Comparison of ENCODE assay signal across 8 mouse cellular contexts in the genomic region with DNA sequence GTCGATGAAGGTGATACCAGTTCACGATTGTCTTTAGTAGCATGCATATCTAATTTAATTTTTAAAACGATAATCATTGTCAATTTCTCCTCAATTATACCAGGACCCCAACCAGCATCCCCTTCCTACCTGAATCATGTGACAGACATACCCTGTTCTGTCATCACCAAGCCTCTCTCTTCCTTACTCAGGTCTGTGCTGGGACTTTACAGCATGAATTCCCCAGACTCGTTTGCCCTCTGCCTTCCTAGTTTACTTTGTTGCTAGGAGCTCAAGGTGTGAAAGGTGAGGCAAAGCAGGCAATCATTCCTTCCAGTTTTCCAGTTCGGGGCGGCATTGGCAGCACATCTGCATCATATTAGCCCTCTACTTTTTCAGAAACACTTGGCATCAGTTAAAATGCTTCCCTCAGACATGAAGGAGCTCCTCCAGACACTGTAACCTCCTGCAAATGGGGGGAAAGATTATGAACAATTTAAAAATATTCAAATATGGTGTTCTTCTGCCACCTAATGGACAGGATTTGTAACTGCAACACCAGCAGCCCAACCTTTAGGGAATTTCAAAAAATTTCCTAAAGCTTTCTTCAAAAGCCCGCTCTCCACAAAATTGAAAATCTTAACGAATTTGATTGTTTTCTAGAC. TPM values are rescaled to one million over a fixed set of nuclear protein-coding genes. Genes with fewer than 3 reads are reported as not detected.
DNase-seq lines count a peak whose midpoint lies in the region; ATAC-seq and TF ChIP-seq lines count a peak whose summit lies in the region.

No protein-coding gene starts in this region.

- no peaks in the 10 kb centered on the region for H3K27me3 ChIP-seq in kidney, postnatal 0 days (ENCODE audit: insufficient read depth, low read length)
- no peaks in the 10 kb centered on the region for H3K27me3 ChIP-seq in neural tube, embryonic 15.5 days (replicated peaks)

- 50% methylated on average over 8 of the region's 8 CpGs for WGBS in kidney, postnatal 0 days
- WGBS in neural tube, embryonic 15.5 days = 57% methylated on average over 8 of the region's 8 CpGs

- H3K9me3 ChIP-seq in kidney, postnatal 0 days (replicated peaks; ENCODE audit: low read length) = no peaks in the 10 kb centered on the region
- H3K9me3 ChIP-seq in ES-E14 (ENCODE audit: control insufficient read depth, insufficient read depth, low read depth, low read length) = no peaks in the 10 kb centered on the region
- H3K9me3 ChIP-seq in neural tube, embryonic 15.5 days (replicated peaks) = no peaks in the 10 kb centered on the region

- in situ Hi-C loops in ES-E14 (cut with MboI; ENCODE audit: low sequenced_read_pairs in 2 of 2, unreplicated experiment in 2 of 2) = loop anchor here in 1 of 2 experiments (10.0 kb wide), 1 partner anchor 402 kb away; no protein-coding TSS in a partner anchor

- peak; percentile 77 for TF ChIP-seq CTCF in kidney, postnatal 0 days (IDR thresholded peaks at IDR 0.05; ENCODE audit: low read depth)

- H3K4me2 ChIP-seq in kidney, postnatal 0 days (ENCODE audit: low read length) = no peak overlapping the region
- H3K4me2 ChIP-seq in neural tube, embryonic 15.5 days = no peak overlapping the region

- peak; percentile 72 for DNase-seq in kidney, postnatal 0 days (ENCODE audit: low spot score)
- no peak for DNase-seq in kidney, adult 18-20 months
- peak; percentile 13 for DNase-seq in ES-E14 (ENCODE audit: low read depth, low spot score)
- DNase-seq in embryo, embryonic 11.5 days (ENCODE audit: low read depth, low spot score) = peak; percentile 24
- peak; percentile 4 to 12 for DNase-seq in layer of hippocampus, postnatal 14 days (ENCODE audit: low spot score in 2 of 2)
- no peak for DNase-seq in heart, adult 11 months
- DNase-seq in spleen, adult 18-20 months = no peak

- 0 out of 2 replicates have a peak, but pooled peaks have one; percentile 53 for ATAC-seq in kidney, postnatal 0 days (replicated peaks; ENCODE audit: low FRiP score, low read depth)
- peak; percentile 68 for ATAC-seq in neural tube, embryonic 15.5 days (ENCODE audit: low FRiP score)

- H3K27ac ChIP-seq in kidney, postnatal 0 days = no peak overlapping the region
- no peak overlapping the region for H3K27ac ChIP-seq in ES-E14 (ENCODE audit: insufficient read depth, low read depth, low read length, poor library complexity, severe bottlenecking)
- H3K27ac ChIP-seq in neural tube, embryonic 15.5 days (replicated peaks) = no peak overlapping the region

- H3K36me3 ChIP-seq in kidney, postnatal 0 days (ENCODE audit: insufficient read depth, low read length) = no peaks in the 10 kb centered on the region
- H3K36me3 ChIP-seq in ES-E14 (ENCODE audit: control insufficient read depth, insufficient read depth, low read length, poor library complexity, severe bottlenecking) = no peaks in the 10 kb centered on the region
- H3K36me3 ChIP-seq in neural tube, embryonic 15.5 days = no peaks in the 10 kb centered on the region

- H3K9ac ChIP-seq in kidney, postnatal 0 days (ENCODE audit: low read depth, low read length) = no peak overlapping the region
- no peak overlapping the region for H3K9ac ChIP-seq in ES-E14 (ENCODE audit: insufficient read depth, low read depth, low read length, poor library complexity, severe bottlenecking)
- H3K9ac ChIP-seq in neural tube, embryonic 15.5 days (replicated peaks) = no peak overlapping the region

- H3K4me1 ChIP-seq in kidney, postnatal 0 days (replicated peaks; ENCODE audit: insufficient read depth, low read length) = no peaks in the 10 kb centered on the region
- H3K4me1 ChIP-seq in ES-E14 (ENCODE audit: control insufficient read depth in 2 of 2, insufficient read depth in 2 of 2, low read length in 2 of 2, poor library complexity in 1 of 2) = no peaks in the 10 kb centered on the region
- no peaks in the 10 kb centered on the region for H3K4me1 ChIP-seq in neural tube, embryonic 15.5 days

- no peak overlapping the region for H3K4me3 ChIP-seq in kidney, postnatal 0 days (replicated peaks; ENCODE audit: low read depth, low read length)
- no peak overlapping the region for H3K4me3 ChIP-seq in ES-E14 (ENCODE audit: insufficient read depth in 1 of 2, low read depth in 1 of 2, low read length in 2 of 2, poor library complexity in 1 of 2, severe bottlenecking in 1 of 2)
- no peak overlapping the region for H3K4me3 ChIP-seq in neural tube, embryonic 15.5 days (replicated peaks)

TF ChIP-seq in ES-E14, 5 proteins besides CTCF, POLR2A, EP300 and RAD21:
- TF ChIP-seq CHD2 (IDR thresholded peaks at IDR 0.05; ENCODE audit: low read depth, low read length) (no peak), MAFK (IDR thresholded peaks at IDR 0.05; ENCODE audit: insufficient read depth, low read depth, low read length) (no peak), ZC3H11A (IDR thresholded peaks at IDR 0.05; ENCODE audit: borderline replicate concordance, low read depth, low read length) (peak; percentile 28; the same call in 1 of the 2 replicates), ZNF384 (IDR thresholded peaks at IDR 0.05; ENCODE audit: low read depth, low read length) (no peak), HCFC1 (IDR thresholded peaks at IDR 0.05; ENCODE audit: borderline replicate concordance, insufficient read depth, low read length) (no peak)
TF ChIP-seq in ES-E14: peak in this region for 1.

RNA-seq across cellular contexts. Expression of gene Steap4, which starts 36.3 kb away (rescaled TPM):
- polyA plus RNA-seq in kidney, postnatal 0 days (2015; fragmentation: Nextera tagmentation; extraction: Ambion mirVana) = 6.9 and 7.4 TPM in 2 replicates
- 0.67 and 1.4 TPM in 2 replicates for total RNA-seq in ES-E14 (2012; rRNA removed)
- total RNA-seq in layer of hippocampus, postnatal 14 days (2021) = under 1 TPM; 0.12 to 0.69 TPM
- polyA plus RNA-seq in neural tube, embryonic 15.5 days (2015; fragmentation: Nextera tagmentation; extraction: Ambion mirVana) = 0.45 and 1.3 TPM in 2 replicates

RNA-seq across cellular contexts. Expression of gene Sri, which starts 49.4 kb away (rescaled TPM):
- polyA plus RNA-seq in kidney, postnatal 0 days (2015; fragmentation: Nextera tagmentation; extraction: Ambion mirVana) = 397 and 407 TPM in 2 replicates
- total RNA-seq in ES-E14 (2012; rRNA removed) = 70.4 and 93.0 TPM in 2 replicates
- total RNA-seq in layer of hippocampus, postnatal 14 days (2021) = 100 to 1,000 TPM in 1 of 2 experiments, 10 to 100 TPM in 1; 99.5 to 108 TPM
- 192 and 204 TPM in 2 replicates for polyA plus RNA-seq in neural tube, embryonic 15.5 days (2015; fragmentation: Nextera tagmentation; extraction: Ambion mirVana)

Comparison
In these comparisons a context has a peak if more than half of its experiments do, and no peak if none do; other contexts are left out.
1. DNase-seq: peak in kidney, postnatal 0 days (single experiment), ES-E14 (single experiment), embryo, embryonic 11.5 days (single experiment) and layer of hippocampus, postnatal 14 days (2 of 2); none in kidney, adult 18-20 months (single experiment), heart, adult 11 months (single experiment) and spleen, adult 18-20 months (0 of 2).